Mouse (Mus musculus) Patski (cell line): ENCODE data around the gene Ercc2. TPM values are rescaled to one million over a fixed set of nuclear protein-coding genes. Genes with fewer than 3 reads are reported as not detected.

Experiments
- ATAC-seq: fragments of 100-300 bp; one replicate; pipeline ENCODE4 v1.8.0; 2021
- CTCF ChIA-PET: fragments of 350-600 bp; sonication (Branson Sonifier 250); formaldehyde crosslinking; loops from one replicate; lab custom pipeline; 2022; ENCODE audit warnings: inconsistent platforms; lab: Charles Lee
- POLR2A ChIA-PET: fragments of 350-600 bp; sonication (Branson Sonifier 250); formaldehyde crosslinking; loops from one replicate; lab custom pipeline; 2022; ENCODE audit warnings: antibody characterized with exemption, inconsistent platforms; lab: Charles Lee
- DNase-seq: peaks from one replicate; pipeline ENCODE4 v3.0.0-alpha.2; 2011; ENCODE audit warnings: low read depth, low spot score
- H3K27me3 ChIP-seq: fragments of 371-371 bp; one replicate; pipeline ENCODE4 v1.5.1; 2021
- CTCF ChIP-seq: fragments of 100-300 bp; IDR thresholded peaks from one replicate; pipeline ENCODE4 v1.5.1; 2021
- in situ Hi-C: fragments of 300-500 bp; cut with MboI; formaldehyde crosslinking; loops from 3 replicates; pipeline ENCODE4 v1.11.1; 2018; ENCODE audit warnings: low pct_unique_long_range_greater_than_20kb, mixed read lengths
- polyA plus RNA-seq: library from polyadenylated mRNA; unstranded; gene quantifications from one replicate; pipeline ENCODE4 v1.2.3, GENCODE M21; 2021

Ercc2 gene
- polyA plus RNA-seq, 1 experiment from 2014 or later = 26.2 TPM

- in situ Hi-C loops = no loop called here
These were observed 59.8 kb downstream of the Ercc2 start for GRCm38 (mm10) chr7:19441448-19442091.

GRCm38 (mm10) chr7:19443344-19443743 lies 61.5 kb downstream of the Ercc2 start:
- ATAC-seq (peak; percentile 44), DNase-seq (peak; percentile 27)
- ChIA-PET CTCF (interaction anchor here (0.7 to 2.6 kb wide), 10 partner anchors 9 to 146 kb away, joined by 3 to 7 read pairs (median 4); partner anchors contain the start of gene Nkpd1), POLR2A (no interaction called here)
- TF ChIP-seq CTCF = peak; percentile 93
- in situ Hi-C loops = no loop called here
- no peaks in the 10 kb centered on the region for H3K27me3 ChIP-seq

More at GRCm38 (mm10) chr7:19441448-19442091, 59.8 kb downstream of the Ercc2 start:
- POLR2A ChIA-PET = no interaction called here
- no peak for TF ChIP-seq CTCF
- no peaks in the 10 kb centered on the region for H3K27me3 ChIP-seq
- DNase-seq = no peak
- ATAC-seq = no peak
- CTCF ChIA-PET = interaction anchor here (1.6 to 2.6 kb wide), 2 partner anchors 8 to 9 kb away, joined by 5 read pairs; no protein-coding TSS in a partner anchor

- DNase-seq = no peak
- in situ Hi-C loops = no loop called here
- POLR2A ChIA-PET = no interaction called here
- ATAC-seq = no peak
- TF ChIP-seq CTCF = no peak
- no peaks in the 10 kb centered on the region for H3K27me3 ChIP-seq
- CTCF ChIA-PET = no interaction called here
These were observed 63.0 kb downstream of the Ercc2 start for GRCm38 (mm10) chr7:19444801-19445200.

Other genes starting within 250 kb of the Ercc2 start
- 15.8 TPM for gene Qpctl, start 232.7 kb upstream of the Ercc2 start, polyA plus RNA-seq
- gene Snrpd2, start 232.3 kb upstream of the Ercc2 start, polyA plus RNA-seq = 108 TPM
- 0.08 TPM for gene Gipr, start 215.9 kb upstream of the Ercc2 start, polyA plus RNA-seq
- gene Eml2, start 205.6 kb upstream of the Ercc2 start, polyA plus RNA-seq = 73.6 TPM
- 0.19 TPM for gene Gpr4, start 169.5 kb upstream of the Ercc2 start, polyA plus RNA-seq
- gene Opa3, start 153.7 kb upstream of the Ercc2 start, polyA plus RNA-seq = 39.2 TPM
- 142 TPM for gene Vasp, start 110.2 kb upstream of the Ercc2 start, polyA plus RNA-seq
- 0.14 TPM for gene Ppm1n, start 101.9 kb upstream of the Ercc2 start, polyA plus RNA-seq
- 4.0 TPM for gene Rtn2, start 99.4 kb upstream of the Ercc2 start, polyA plus RNA-seq
- 72.9 TPM for gene Fosb, start 72.0 kb upstream of the Ercc2 start, polyA plus RNA-seq
- gene Ercc1, start 37.2 kb upstream of the Ercc2 start, polyA plus RNA-seq = 40.9 TPM
- gene Cd3eap, start 22.5 kb upstream of the Ercc2 start, polyA plus RNA-seq = 16.6 TPM
- gene Ppp1r13l, start 22.3 kb upstream of the Ercc2 start, polyA plus RNA-seq = 11.9 TPM
- 44.0 TPM for gene Klc3, start 22.1 kb downstream of the Ercc2 start, polyA plus RNA-seq
- not detected for gene Ckm, start 22.8 kb downstream of the Ercc2 start, polyA plus RNA-seq
- 34.8 TPM for gene Mark4, start 76.8 kb downstream of the Ercc2 start, polyA plus RNA-seq
- not detected for gene Exoc3l2, start 81.3 kb downstream of the Ercc2 start, polyA plus RNA-seq
- 9.8 TPM for gene Bloc1s3, start 126.4 kb downstream of the Ercc2 start, polyA plus RNA-seq
- gene Trappc6a, start 126.4 kb downstream of the Ercc2 start, polyA plus RNA-seq = 36.5 TPM
- gene Nkpd1, start 135.8 kb downstream of the Ercc2 start, polyA plus RNA-seq = 0.15 TPM
- 65.5 TPM for gene Ppp1r37, start 181.1 kb downstream of the Ercc2 start, polyA plus RNA-seq
- 0.23 TPM for gene Zfp296, start 195.3 kb downstream of the Ercc2 start, polyA plus RNA-seq
- 89.6 TPM for gene Gemin7, start 195.6 kb downstream of the Ercc2 start, polyA plus RNA-seq
- gene Clasrp, start 222.5 kb downstream of the Ercc2 start, polyA plus RNA-seq = 50.7 TPM
- 24.5 TPM for gene Relb, start 247.4 kb downstream of the Ercc2 start, polyA plus RNA-seq